Mouse (Mus musculus) intestine, embryonic 16.5 days (tissue): ENCODE data around the gene Marcks. TPM values are rescaled to one million over a fixed set of nuclear protein-coding genes. Genes with fewer than 3 reads are reported as not detected.

Source experiments
- ATAC-seq: fragments of 200-750 bp; cut with Nextera tagmentation; 2 replicates; pipeline ENCODE4 v1.8.0; 2017; ENCODE audit warnings: moderate TSS enrichment, moderate library complexity
- H3K27ac ChIP-seq: fragments of 300-500 bp; sonication (generic); 2 replicates; pipeline ENCODE4 v1.5.1; 2014; ENCODE audit warnings: mild to moderate bottlenecking, low read length
- H3K27me3 ChIP-seq: fragments of 300-500 bp; sonication (generic); replicated peaks from 2 replicates; pipeline ENCODE4 v1.6.1; 2014; ENCODE audit warnings: low read length, control low read depth, mixed read lengths; ENCODE audit not compliant: control insufficient read depth, insufficient read depth
- H3K36me3 ChIP-seq: fragments of 300-500 bp; sonication (generic); 2 replicates; pipeline ENCODE4 v1.6.1; 2014; ENCODE audit warnings: low read length, control low read depth; ENCODE audit not compliant: control insufficient read depth, insufficient read depth
- H3K4me1 ChIP-seq: fragments of 300-500 bp; sonication (generic); 2 replicates; pipeline ENCODE4 v1.6.1; 2014; ENCODE audit warnings: low read length, control low read depth, mixed read lengths; ENCODE audit not compliant: control insufficient read depth, insufficient read depth
- H3K4me2 ChIP-seq: fragments of 300-500 bp; sonication (generic); 2 replicates; pipeline ENCODE4 v1.6.1; 2014; ENCODE audit warnings: low read depth, low read length, control low read depth
- H3K4me3 ChIP-seq: fragments of 300-500 bp; sonication (generic); 2 replicates; pipeline ENCODE4 v1.5.1; 2014; ENCODE audit warnings: mild to moderate bottlenecking, low read length
- H3K9ac ChIP-seq: fragments of 300-500 bp; sonication (generic); 2 replicates; pipeline ENCODE4 v1.6.1; 2014; ENCODE audit warnings: low read depth, low read length
- H3K9me3 ChIP-seq: fragments of 300-500 bp; sonication (generic); 2 replicates; pipeline ENCODE4 v1.6.1; 2016; ENCODE audit warnings: low read length, control low read depth; ENCODE audit not compliant: control insufficient read depth
- WGBS: fragments of 180-500 bp; shearing (Covaris S2); extraction: QIAGEN DNeasy Blood & Tissue Kit; methylation state at CpG from one replicate; pipeline ENCODE4 v1.1.7; 2014; 5-methylcytosine and 5-hydroxymethylcytosine counted together
- polyA plus RNA-seq: library from polyadenylated mRNA; unstranded; fragments of >200 nt; fragmentation: Nextera tagmentation; extraction: Ambion mirVana; gene quantifications from 2 replicates; pipeline ENCODE4 v1.2.1, GENCODE M21; 2015

The Marcks gene
- polyA plus RNA-seq, 1 experiment from 2014 or later: 42.8 TPM

- Histone ChIP-seq H3K9me3 (no peaks in the 10 kb centered on the region), H3K27me3 (no peaks in the 10 kb centered on the region), H3K4me3 (peak overlapping the region; percentile 94), H3K36me3 (peaks cover 3% of the 10 kb centered on the region; the same call in 1 of the 2 replicates), H3K27ac (peak overlapping the region; percentile 98), H3K4me1 (peaks cover 7% of the 10 kb centered on the region; the same call in 1 of the 2 replicates), H3K4me2 (peak overlapping the region; percentile 47), H3K9ac (peak overlapping the region; percentile 98)
- under 1% methylated on average over 24 of the region's 24 CpGs for WGBS
- peak; percentile 3; the same call in 1 of the 2 replicates for ATAC-seq
These were observed 999 bp downstream of the Marcks start for GRCm38 (mm10) chr10:37137531-37138310.

- Histone ChIP-seq H3K9me3 (no peaks in the 10 kb centered on the region), H3K27ac (peak overlapping the region; percentile 98), H3K4me3 (peak overlapping the region; percentile 94), H3K27me3 (no peaks in the 10 kb centered on the region), H3K4me2 (peak overlapping the region; percentile 77), H3K4me1 (peaks cover 7% of the 10 kb centered on the region; the same call in 1 of the 2 replicates), H3K36me3 (peaks cover 3% of the 10 kb centered on the region; the same call in 1 of the 2 replicates), H3K9ac (peak overlapping the region; percentile 98)
- under 1% methylated on average over 44 of the region's 49 CpGs for WGBS
- peak; percentile 83 for ATAC-seq
These were observed 1.7 kb downstream of the Marcks start for GRCm38 (mm10) chr10:37136981-37137518.

- peak; percentile 2; the same call in 1 of the 2 replicates for ATAC-seq
These were observed 2.6 kb downstream of the Marcks start for GRCm38 (mm10) chr10:37135951-37136751.

GRCm38 (mm10) chr10:37133876-37134708, 4.6 kb downstream of the Marcks start:
- Histone ChIP-seq H3K4me3 (no peak overlapping the region), H3K9me3 (no peaks in the 10 kb centered on the region), H3K27ac (no peak overlapping the region), H3K4me1 (peaks cover 2% of the 10 kb centered on the region; the same call in 1 of the 2 replicates), H3K9ac (no peak overlapping the region), H3K36me3 (peaks cover 3% of the 10 kb centered on the region; the same call in 1 of the 2 replicates), H3K4me2 (no peak overlapping the region), H3K27me3 (no peaks in the 10 kb centered on the region)
- WGBS: 73% methylated on average over 4 of the region's 4 CpGs
- ATAC-seq: no peak

More at GRCm38 (mm10) chr10:37135951-37136751, 2.6 kb downstream of the Marcks start:
- H3K4me1 ChIP-seq: peaks cover 2% of the 10 kb centered on the region; the same call in 1 of the 2 replicates
- H3K9me3 ChIP-seq: no peaks in the 10 kb centered on the region
- peak overlapping the region; percentile 77 for H3K4me2 ChIP-seq
- H3K9ac ChIP-seq: peak overlapping the region; percentile 98
- under 1% methylated on average over 95 of the region's 99 CpGs for WGBS
- peak overlapping the region; percentile 94 for H3K4me3 ChIP-seq
- peak overlapping the region; percentile 97 for H3K27ac ChIP-seq
- no peaks in the 10 kb centered on the region for H3K27me3 ChIP-seq
- H3K36me3 ChIP-seq: peaks cover 3% of the 10 kb centered on the region; the same call in 1 of the 2 replicates

- Histone ChIP-seq H3K27me3 (no peaks in the 10 kb centered on the region), H3K36me3 (peaks cover 3% of the 10 kb centered on the region; the same call in 1 of the 2 replicates), H3K4me3 (no peak overlapping the region), H3K9ac (no peak overlapping the region), H3K4me1 (peaks cover 2% of the 10 kb centered on the region; the same call in 1 of the 2 replicates), H3K27ac (no peak overlapping the region), H3K4me2 (no peak overlapping the region), H3K9me3 (no peaks in the 10 kb centered on the region)
- no peak for ATAC-seq
- 95% methylated on average over 4 of the region's 4 CpGs for WGBS
These were observed 6.0 kb downstream of the Marcks start for GRCm38 (mm10) chr10:37132671-37133070.

- WGBS: 83% methylated on average over 3 of the region's 3 CpGs
- no peak overlapping the region for H3K4me3 ChIP-seq
These were observed 9.1 kb downstream of the Marcks start for GRCm38 (mm10) chr10:37129652-37130051.

GRCm38 (mm10) chr10:37115329-37115728, 23.4 kb downstream of the Marcks start:
- H3K9me3 ChIP-seq: no peaks in the 10 kb centered on the region
- H3K27ac ChIP-seq: no peak overlapping the region
- ATAC-seq: no peak
- no peak overlapping the region for H3K4me2 ChIP-seq
- no peaks in the 10 kb centered on the region for H3K36me3 ChIP-seq
- no peak overlapping the region for H3K4me3 ChIP-seq
- 85% methylated on average over 2 of the region's 2 CpGs for WGBS
- no peaks in the 10 kb centered on the region for H3K4me1 ChIP-seq
- H3K9ac ChIP-seq: no peak overlapping the region
- H3K27me3 ChIP-seq: no peaks in the 10 kb centered on the region

More at GRCm38 (mm10) chr10:37129652-37130051, 9.1 kb downstream of the Marcks start:
- Histone ChIP-seq H3K9me3 (no peaks in the 10 kb centered on the region), H3K27ac (no peak overlapping the region), H3K4me2 (no peak overlapping the region), H3K4me1 (no peaks in the 10 kb centered on the region; the same call in 1 of the 2 replicates), H3K27me3 (no peaks in the 10 kb centered on the region), H3K9ac (no peak overlapping the region), H3K36me3 (no peaks in the 10 kb centered on the region)
- no peak for ATAC-seq

GRCm38 (mm10) chr10:37112812-37113211, 25.9 kb downstream of the Marcks start:
- Histone ChIP-seq H3K4me3 (no peak overlapping the region), H3K4me1 (no peaks in the 10 kb centered on the region), H3K4me2 (no peak overlapping the region), H3K27ac (no peak overlapping the region), H3K36me3 (no peaks in the 10 kb centered on the region), H3K9ac (no peak overlapping the region), H3K9me3 (no peaks in the 10 kb centered on the region), H3K27me3 (no peaks in the 10 kb centered on the region)
- 56% methylated on average over 4 of the region's 4 CpGs for whole genome bisulfite sequencing
- no peak for ATAC-seq
